Mouse (Mus musculus) retina, postnatal 7 days (tissue): ENCODE data around the gene Gm7358.
"Not testable (repeated sequence)": the region's sequence is repeated elsewhere in the genome, so short reads cannot be mapped to it uniquely, and the experiment has no call there.

Experiments
- DNase-seq: peaks from one replicate; pipeline ENCODE4 v3.0.0-alpha.2; 2012; ENCODE audit warnings: low read depth, low spot score

Gm7358 gene

GRCm38 (mm10) chr17:14059431-14059830 is at the start of gene Gm7358:
Gene Gm7358 (minus strand): TSS chr17:14059531.
- not testable (repeated sequence) for DNase-seq

GRCm38 (mm10) chr17:14103018-14103417 is 43.7 kb upstream of the Gm7358 start:
- DNase-seq = not testable (repeated sequence)

GRCm38 (mm10) chr17:14101446-14101980 is 42.2 kb upstream of the Gm7358 start:
- not testable (repeated sequence) for DNase-seq

GRCm38 (mm10) chr17:14099886-14100285 is 40.6 kb upstream of the Gm7358 start:
- not testable (repeated sequence) for DNase-seq

GRCm38 (mm10) chr17:14094165-14094564 is 34.8 kb upstream of the Gm7358 start:
- not testable (repeated sequence) for DNase-seq

GRCm38 (mm10) chr17:14086629-14087028 is 27.3 kb upstream of the Gm7358 start:
- not testable (repeated sequence) for DNase-seq

GRCm38 (mm10) chr17:14041880-14042279 is 17.5 kb downstream of the Gm7358 start:
- DNase-seq = not testable (repeated sequence)

GRCm38 (mm10) chr17:14037012-14037411 is 22.3 kb downstream of the Gm7358 start:
- DNase-seq = not testable (repeated sequence)

- not testable (repeated sequence) for DNase-seq
Observed at GRCm38 (mm10) chr17:14036113-14036512, 23.2 kb downstream of the Gm7358 start.
